Mouse (Mus musculus): ENCODE measurements around the gene Prtg.

Prtg gene

GRCm38 (mm10) chr9:72810607-72811006 lies 3.9 kb downstream of the Prtg start:
- DNase-seq = no peak

GRCm38 (mm10) chr9:72812091-72812490 lies 5.4 kb downstream of the Prtg start:
- DNase-seq = no peak

DNA sequence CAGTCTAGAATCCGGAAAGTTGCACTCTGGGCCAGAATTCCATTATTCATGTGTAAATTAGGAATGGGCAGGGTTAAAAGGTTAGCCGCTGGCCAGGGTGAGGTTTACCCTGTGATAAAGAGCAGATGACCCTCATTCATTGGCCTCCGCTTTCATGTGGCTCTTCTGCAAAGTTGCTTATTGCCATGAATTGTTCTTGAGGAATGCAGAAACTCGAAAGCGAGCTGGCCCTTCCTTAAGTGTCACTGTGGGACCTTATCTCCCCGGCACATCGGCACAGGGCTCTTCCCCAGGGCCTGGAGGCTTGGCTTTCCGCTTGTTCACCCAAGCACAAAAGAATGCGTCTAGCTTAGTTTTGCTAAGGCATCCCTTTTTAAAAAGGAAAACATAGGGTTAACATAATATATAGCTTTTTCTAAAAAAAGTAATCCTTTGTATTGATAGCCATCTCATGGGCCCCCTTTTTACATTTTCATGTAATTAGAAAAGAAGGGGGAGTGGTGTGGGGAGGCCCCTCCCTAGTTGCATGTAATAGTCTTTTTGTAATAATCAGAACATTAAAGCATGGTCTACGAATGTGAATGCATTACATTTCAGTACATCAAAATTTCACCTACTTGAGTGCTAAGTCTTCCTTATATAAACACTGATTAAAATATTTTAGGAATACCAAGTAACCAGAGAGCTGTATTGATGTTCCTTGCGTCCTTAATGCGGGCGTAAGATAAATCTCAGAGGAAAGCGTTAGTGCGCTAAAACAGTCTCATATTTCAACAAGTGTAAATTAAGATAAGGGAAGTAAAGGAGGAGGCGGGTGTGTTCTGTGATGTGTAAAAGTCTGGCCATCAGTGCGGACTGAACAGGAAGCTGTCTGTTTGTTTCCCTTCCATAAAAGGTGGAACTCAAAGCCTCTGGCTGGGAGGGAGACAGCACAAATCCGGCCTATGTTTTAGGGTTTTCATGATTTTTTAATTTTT lies 6.2 kb downstream of the Prtg start:
- peak; percentile 25 to 49 for DNase-seq

DNA sequence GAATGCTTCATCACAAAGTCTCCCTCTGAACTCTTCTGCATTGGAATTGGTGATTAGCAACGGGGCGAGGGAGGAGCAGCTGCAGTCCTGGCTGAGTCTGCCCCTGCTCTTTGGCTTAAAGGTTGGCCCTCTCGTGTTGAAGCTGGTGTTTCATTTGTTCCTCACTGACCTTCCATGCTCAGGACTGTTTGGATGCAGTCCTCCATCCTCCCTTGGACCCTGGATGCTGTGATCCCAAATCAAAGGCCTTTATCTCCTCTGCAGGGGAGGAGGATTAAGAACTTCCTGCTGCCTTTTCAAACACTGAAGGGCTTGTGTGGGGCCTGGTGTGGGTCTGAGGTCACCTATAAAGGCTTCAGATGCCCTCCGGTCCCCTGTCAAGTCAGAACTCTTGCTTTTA lies 18.8 kb downstream of the Prtg start:
- DNase-seq = no peak

DNA sequence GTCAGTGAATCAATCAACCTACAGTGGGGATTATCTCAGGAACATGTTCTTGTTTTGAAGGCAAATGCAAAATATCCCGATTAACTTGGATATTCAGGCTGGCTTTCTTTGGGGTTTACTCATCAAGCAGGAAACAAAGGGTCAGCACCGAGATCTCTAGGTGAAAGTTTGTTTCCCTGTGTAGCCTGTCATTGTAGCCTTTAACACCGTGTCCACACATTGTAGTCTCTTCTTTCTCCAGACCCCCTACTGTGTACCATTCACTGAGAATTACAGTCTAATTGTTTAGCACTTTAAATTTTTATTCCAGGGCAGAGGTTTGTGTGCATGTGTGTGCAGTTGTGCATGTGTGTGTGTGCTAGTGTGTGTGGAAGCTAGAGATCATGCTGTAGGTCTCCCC lies 19.3 kb downstream of the Prtg start:
- DNase-seq = no peak

DNA sequence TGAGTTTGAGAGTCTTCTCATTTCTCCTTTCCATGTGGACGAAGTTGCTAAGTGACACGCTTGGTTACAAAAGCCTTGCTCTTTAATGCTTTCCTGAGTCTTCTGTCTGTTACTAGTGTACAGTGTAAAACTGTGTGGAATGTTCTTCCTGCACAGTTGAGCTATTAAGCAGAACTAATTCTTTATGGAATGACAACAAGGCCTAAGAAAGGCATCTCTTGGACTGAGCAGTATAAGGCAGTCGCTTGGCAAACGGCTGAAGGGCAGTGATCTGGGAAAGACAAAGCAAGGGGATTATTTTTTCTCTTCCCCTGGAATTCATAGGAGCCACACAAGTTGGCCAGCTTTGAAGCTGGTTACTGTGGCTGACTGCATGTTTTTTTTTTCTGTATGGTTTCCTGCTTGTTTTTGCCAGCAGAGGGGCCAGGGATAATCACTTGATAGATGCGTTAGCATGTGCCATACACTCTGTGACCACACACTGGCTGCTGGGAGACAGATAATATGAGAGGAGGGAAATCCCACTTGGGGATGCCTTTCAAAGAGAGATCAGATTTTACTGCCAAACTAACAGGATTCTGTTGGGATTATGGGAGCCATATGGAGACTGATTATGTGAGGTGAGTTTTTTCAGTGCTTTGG lies 22.1 kb downstream of the Prtg start:
- no peak for DNase-seq

- no peak for DNase-seq
Measured at GRCm38 (mm10) chr9:72833992-72834696, 27.5 kb downstream of the Prtg start.

DNA sequence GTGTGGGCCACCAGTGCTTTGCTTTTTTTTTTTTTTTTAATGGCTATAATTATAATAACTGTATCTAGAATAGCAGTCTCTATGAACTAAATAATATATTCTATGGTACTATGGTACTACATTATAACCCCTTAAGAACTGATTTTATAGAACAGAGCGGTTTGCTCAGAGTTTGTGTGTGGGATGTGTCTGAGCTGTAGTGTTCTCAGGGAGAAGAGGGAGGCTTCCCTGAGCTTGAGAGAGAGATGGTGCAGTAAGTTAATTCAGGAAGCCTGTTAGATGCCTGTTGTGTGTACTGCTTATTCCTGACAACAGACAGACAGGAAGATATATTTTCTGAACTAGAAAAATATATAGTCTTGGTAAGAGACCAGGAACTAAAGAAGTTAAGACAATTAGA lies 28.3 kb downstream of the Prtg start:
- DNase-seq = no peak

DNA sequence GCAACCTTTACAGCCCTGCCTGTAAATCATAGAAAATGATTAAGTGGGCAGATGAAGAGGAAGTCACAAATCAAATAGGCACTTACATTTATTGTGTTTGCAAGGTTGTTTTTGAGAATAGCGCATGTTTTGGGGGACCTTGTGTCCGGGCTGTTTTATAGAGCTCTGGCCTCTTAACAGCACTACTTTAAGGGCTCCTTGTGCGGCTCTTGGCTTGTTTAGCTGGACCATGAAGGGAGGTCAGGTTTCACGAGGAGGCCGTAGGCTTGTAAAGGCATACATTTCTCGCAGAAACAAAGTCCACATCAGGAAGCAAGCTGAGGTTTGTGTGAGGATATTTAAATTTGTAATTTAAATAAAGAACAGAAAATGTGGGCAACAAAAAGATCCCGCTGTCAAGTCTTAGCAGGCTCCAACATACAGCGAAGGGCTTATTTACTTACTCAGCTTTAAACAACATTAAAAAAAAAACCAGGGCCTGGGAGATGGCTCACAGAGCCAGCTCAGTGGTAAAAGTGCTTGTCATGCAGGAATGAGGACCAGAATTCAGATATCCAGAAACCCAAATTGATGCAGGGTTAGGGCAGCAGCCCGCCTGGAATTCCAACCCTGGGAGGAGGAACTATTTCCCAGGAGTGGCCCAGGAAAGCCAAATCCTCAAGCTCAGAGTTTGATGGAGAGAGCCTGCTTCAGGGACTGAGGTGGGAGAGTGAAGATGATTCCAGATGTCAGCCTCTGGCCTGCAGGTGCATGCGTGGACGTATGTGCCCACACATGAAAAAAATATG lies 30.2 kb downstream of the Prtg start:
- DNase-seq = peak in 1 of 2 experiments; percentile 34

DNA sequence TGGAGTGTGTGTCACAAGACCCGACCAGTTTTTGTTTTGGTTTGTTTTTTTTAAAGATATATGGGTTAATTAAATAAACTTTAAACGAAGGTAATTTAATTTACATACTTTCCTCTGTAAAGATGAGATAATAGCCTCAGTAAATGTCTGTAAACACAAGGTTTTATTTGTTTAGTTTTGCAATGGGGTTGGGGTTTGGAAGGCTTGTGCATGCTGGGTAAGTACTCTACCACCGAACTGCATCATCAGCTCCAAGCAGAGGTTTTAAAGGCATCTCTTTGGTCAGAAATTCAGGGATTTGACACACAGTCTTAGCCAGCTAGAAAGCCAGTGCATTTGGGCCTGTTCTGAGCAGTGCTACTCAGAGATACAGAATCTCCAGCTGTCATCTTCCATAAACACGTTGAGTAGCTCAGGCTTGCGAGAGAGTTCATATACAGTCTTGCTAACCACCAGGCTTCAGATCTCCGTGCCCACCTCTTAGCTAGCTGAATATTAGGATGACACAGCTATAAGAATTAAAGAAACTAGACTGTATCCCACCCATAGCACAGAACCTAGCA lies 31.0 kb downstream of the Prtg start:
- DNase-seq = no peak

- DNase-seq = no peak
Measured at GRCm38 (mm10) chr9:72838256-72838655, 31.6 kb downstream of the Prtg start.

DNA sequence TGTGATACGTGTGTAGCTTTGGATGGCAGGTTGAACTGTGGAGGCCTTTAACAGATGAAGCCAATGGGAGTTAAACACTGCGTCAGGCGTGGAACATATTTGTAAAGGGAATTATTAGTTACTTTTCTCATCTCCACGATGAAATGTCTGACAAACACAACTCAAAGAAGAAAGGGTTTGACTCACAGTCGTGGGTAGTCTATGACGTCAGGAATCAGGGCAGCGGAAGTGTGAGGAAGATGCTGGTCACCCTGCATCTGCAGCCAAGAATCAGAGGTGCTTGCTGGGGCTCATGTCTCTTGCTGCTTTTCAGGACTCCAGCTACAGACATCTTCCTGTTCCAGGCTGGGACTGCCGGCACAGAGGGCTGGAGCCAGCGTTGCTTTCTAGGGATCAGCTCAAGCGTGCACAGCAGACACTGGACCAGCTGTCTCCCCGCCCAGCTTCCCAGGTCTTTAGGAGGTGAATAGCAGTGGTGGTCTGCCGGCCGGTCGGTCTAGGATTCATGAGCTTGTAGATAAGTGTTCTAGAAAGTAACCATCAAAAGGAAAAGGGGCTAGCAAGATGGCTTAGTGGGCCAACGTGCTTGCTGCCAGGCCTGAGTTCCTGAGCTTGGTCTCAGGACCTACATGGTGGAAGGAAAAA lies 32.8 kb downstream of the Prtg start:
- DNase-seq = no peak

DNA sequence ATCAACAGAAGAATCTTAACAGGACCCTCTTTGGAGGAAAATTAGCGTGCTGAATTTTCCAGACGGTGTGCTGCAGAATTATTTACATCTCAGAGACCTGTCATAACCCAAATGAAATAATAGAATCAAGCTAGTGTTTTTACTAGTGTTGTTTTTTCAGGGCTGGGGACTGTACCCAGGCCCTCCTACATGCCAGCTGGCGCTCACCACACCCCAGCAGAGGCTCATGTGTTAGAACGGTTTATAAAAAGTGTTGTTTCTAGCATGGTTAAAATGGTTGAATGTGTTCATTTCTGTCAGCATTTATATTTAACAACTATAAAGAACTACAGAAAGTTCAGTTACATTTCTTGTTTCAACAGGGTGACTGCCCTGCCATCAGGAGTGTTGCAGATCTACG lies 37.8 kb downstream of the Prtg start:
- no peak for DNase-seq

GRCm38 (mm10) chr9:72846160-72846559 lies 39.5 kb downstream of the Prtg start:
- no peak for DNase-seq

GRCm38 (mm10) chr9:72851541-72851940 lies 44.9 kb downstream of the Prtg start:
- DNase-seq = no peak

GRCm38 (mm10) chr9:72851979-72852378 lies 45.3 kb downstream of the Prtg start:
- no peak for DNase-seq

DNA sequence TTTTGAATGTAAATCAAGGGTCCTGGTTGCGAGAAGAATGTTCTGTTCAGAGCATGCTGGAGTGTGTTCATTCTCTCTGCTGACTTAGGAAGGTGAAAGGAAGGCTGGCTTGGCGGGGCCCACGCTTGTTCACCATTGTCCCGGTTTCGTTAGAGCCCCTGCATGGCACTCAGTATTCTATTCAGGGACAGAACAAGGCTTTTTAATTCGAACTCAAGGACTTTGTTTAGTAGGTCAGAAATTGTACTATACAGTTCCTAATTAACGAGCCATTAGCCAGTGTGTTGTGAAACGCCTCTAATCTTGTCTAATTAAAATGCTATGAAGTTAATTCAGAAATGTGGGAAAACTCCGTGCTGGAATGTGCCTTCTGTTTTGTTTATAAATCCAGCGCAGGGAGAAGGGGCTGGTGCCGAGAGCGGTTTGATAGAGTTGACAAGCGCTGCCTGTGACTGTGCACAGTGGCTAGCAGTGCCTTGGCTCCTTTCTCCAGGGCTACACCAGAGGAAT lies 47.1 kb downstream of the Prtg start:
- no peak for DNase-seq

DNA sequence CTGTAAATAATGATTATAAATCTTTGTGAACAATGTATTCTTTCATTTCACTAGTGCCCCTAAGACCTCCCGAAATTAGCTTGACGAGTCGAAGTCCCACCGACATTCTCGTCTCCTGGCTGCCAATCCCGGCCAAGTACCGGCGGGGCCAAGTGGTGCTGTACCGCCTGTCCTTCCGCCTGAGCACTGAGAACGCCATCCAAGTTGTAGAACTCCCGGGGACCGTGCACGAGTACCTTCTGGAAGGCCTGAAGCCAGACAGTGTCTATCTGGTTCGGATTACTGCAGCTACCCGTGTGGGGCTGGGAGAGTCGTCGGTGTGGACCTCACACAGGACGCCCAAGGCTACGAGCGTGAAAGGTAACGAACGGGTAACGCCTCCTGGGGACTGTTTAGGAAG lies 50.0 kb downstream of the Prtg start:
- DNase-seq = no peak

GRCm38 (mm10) chr9:72860764-72861163 lies 54.1 kb downstream of the Prtg start:
- DNase-seq = no peak

DNA sequence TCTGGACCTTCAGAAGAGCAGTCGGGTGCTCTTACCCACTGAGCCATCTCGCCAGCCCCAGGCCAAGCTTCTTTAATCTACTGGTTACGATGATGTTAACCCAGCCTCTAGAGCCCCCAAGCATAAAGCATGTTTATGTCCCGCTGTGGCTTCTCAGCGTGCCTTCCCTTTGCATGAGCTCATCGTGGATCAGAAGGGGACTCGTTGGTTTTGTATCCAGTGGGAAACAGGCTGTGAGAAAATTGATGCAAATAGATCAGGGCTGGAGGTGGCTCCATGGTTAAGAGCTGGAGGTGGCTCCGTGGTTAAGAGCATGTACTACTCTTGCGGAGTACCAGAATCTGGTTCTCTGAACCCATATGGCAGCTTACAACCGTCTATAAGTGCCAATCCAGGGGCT lies 54.6 kb downstream of the Prtg start:
- no peak for DNase-seq

- no peak for DNase-seq
Measured at GRCm38 (mm10) chr9:72862186-72862585, 55.5 kb downstream of the Prtg start.

- DNase-seq = no peak
Measured at GRCm38 (mm10) chr9:72862955-72863354, 56.3 kb downstream of the Prtg start.
